Mouse (Mus musculus) testis, adult 2 months (tissue): ENCODE measurements around the gene Mum1. TPM values are rescaled to one million over a fixed set of nuclear protein-coding genes. Genes with fewer than 3 reads are reported as not detected.

Experiments
- H3K27ac ChIP-seq: fragments of 200-500 bp; 2 replicates; pipeline ENCODE4 v1.5.1; 2012; ENCODE audit warnings: low read depth, low read length; ENCODE audit not compliant: control insufficient read depth, insufficient read depth
- H3K27me3 ChIP-seq: fragments of 200-500 bp; 2 replicates; pipeline ENCODE4 v1.6.1; 2012; ENCODE audit warnings: mild to moderate bottlenecking, low read length, moderate library complexity; ENCODE audit not compliant: control insufficient read depth, insufficient read depth
- H3K36me3 ChIP-seq: fragments of 200-500 bp; 2 replicates; pipeline ENCODE4 v1.6.1; 2012; ENCODE audit warnings: mild to moderate bottlenecking, low read length; ENCODE audit not compliant: control insufficient read depth, insufficient read depth
- H3K4me1 ChIP-seq: fragments of 200-500 bp; 2 replicates; pipeline ENCODE4 v1.6.1; 2012; ENCODE audit warnings: low read length; ENCODE audit not compliant: control insufficient read depth, insufficient read depth
- H3K4me3 ChIP-seq: fragments of 200-500 bp; 2 replicates; pipeline ENCODE4 v1.5.1; 2012; ENCODE audit warnings: low read depth, mild to moderate bottlenecking, low read length, moderate library complexity, mixed read lengths; ENCODE audit not compliant: control insufficient read depth
- CTCF ChIP-seq: fragments of 200-500 bp; IDR thresholded peaks from 2 replicates; pipeline ENCODE4 v1.5.1; 2012; ENCODE audit warnings: low read depth, mild to moderate bottlenecking, inconsistent platforms, low read length, moderate library complexity; ENCODE audit not compliant: control insufficient read depth, insufficient read depth, insufficient replicate concordance
- POLR2A ChIP-seq: fragments of 200-500 bp; IDR thresholded peaks from 2 replicates; pipeline ENCODE4 v1.6.1; 2012; ENCODE audit warnings: low read depth, mild to moderate bottlenecking, inconsistent platforms, low read length, moderate library complexity; ENCODE audit not compliant: control insufficient read depth
- polyA plus RNA-seq: library from polyadenylated mRNA; depleted of rRNA; stranded (reverse); fragments of >200 nt; gene quantifications from 2 replicates; pipeline ENCODE4 v1.2.3, GENCODE M21; 2012

Gene Mum1
- polyA plus RNA-seq, 1 experiment, result 282 TPM

- Histone ChIP-seq H3K27ac (peak overlapping the region; percentile 98; the same call in 1 of the 2 replicates), H3K27me3 (no peaks in the 10 kb centered on the region), H3K36me3 (peaks cover 6% of the 10 kb centered on the region), H3K4me1 (peaks cover 22% of the 10 kb centered on the region), H3K4me3 (peak overlapping the region; percentile 98)
- TF ChIP-seq CTCF, result no peak
- TF ChIP-seq POLR2A, result no peak; the same call in 1 of the 2 replicates
Observed at GRCm38 (mm10) chr10:80227877-80228775, 1.9 kb downstream of the Mum1 start.

- Histone ChIP-seq H3K4me3 (no peak overlapping the region), H3K36me3 (peaks cover 5% of the 10 kb centered on the region), H3K27me3 (no peaks in the 10 kb centered on the region), H3K4me1 (no peaks in the 10 kb centered on the region; the same call in 1 of the 2 replicates), H3K27ac (no peak overlapping the region)
- TF ChIP-seq POLR2A, result no peak
- TF ChIP-seq CTCF, result no peak
Observed at GRCm38 (mm10) chr10:80236145-80236825, 10.1 kb downstream of the Mum1 start.

GRCm38 (mm10) chr10:80237020-80237419 lies 10.8 kb downstream of the Mum1 start:
- H3K4me1 ChIP-seq, result no peaks in the 10 kb centered on the region; the same call in 1 of the 2 replicates
- no peaks in the 10 kb centered on the region for H3K27me3 ChIP-seq
- H3K27ac ChIP-seq, result no peak overlapping the region
- peaks cover 3% of the 10 kb centered on the region for H3K36me3 ChIP-seq
- no peak overlapping the region for H3K4me3 ChIP-seq
- TF ChIP-seq CTCF (no peak), POLR2A (no peak)

GRCm38 (mm10) chr10:80238306-80238705 lies 12.1 kb downstream of the Mum1 start:
- TF ChIP-seq CTCF (no peak), POLR2A (no peak)
- no peaks in the 10 kb centered on the region for H3K27me3 ChIP-seq
- no peaks in the 10 kb centered on the region; the same call in 1 of the 2 replicates for H3K4me1 ChIP-seq
- no peak overlapping the region for H3K27ac ChIP-seq
- H3K36me3 ChIP-seq, result peaks cover 3% of the 10 kb centered on the region
- no peak overlapping the region for H3K4me3 ChIP-seq

GRCm38 (mm10) chr10:80239791-80240190 lies 13.6 kb downstream of the Mum1 start:
- peaks cover 2% of the 10 kb centered on the region for H3K36me3 ChIP-seq
- no peak overlapping the region for H3K27ac ChIP-seq
- no peaks in the 10 kb centered on the region for H3K27me3 ChIP-seq
- no peak overlapping the region for H3K4me3 ChIP-seq
- no peaks in the 10 kb centered on the region for H3K4me1 ChIP-seq
- no peak for TF ChIP-seq POLR2A

- Histone ChIP-seq H3K36me3 (peaks cover 2% of the 10 kb centered on the region; the same call in 1 of the 2 replicates), H3K4me1 (no peaks in the 10 kb centered on the region)
Observed at GRCm38 (mm10) chr10:80242088-80242487, 15.9 kb downstream of the Mum1 start.

GRCm38 (mm10) chr10:80242607-80243006 lies 16.4 kb downstream of the Mum1 start:
- Histone ChIP-seq H3K27ac (no peak overlapping the region), H3K27me3 (no peaks in the 10 kb centered on the region), H3K36me3 (peaks cover 2% of the 10 kb centered on the region; the same call in 1 of the 2 replicates), H3K4me1 (no peaks in the 10 kb centered on the region), H3K4me3 (no peak overlapping the region)
- TF ChIP-seq POLR2A (no peak), CTCF (no peak)

More at GRCm38 (mm10) chr10:80242088-80242487, 15.9 kb downstream of the Mum1 start:
- H3K4me3 ChIP-seq, result no peak overlapping the region
- H3K27me3 ChIP-seq, result no peaks in the 10 kb centered on the region
- no peak overlapping the region for H3K27ac ChIP-seq
- no peak for TF ChIP-seq POLR2A
- no peak for TF ChIP-seq CTCF

- H3K4me1 ChIP-seq, result no peaks in the 10 kb centered on the region
- H3K27ac ChIP-seq, result no peak overlapping the region
- H3K36me3 ChIP-seq, result no peaks in the 10 kb centered on the region; the same call in 1 of the 2 replicates
- TF ChIP-seq POLR2A (no peak), CTCF (no peak)
- no peaks in the 10 kb centered on the region for H3K27me3 ChIP-seq
- no peak overlapping the region for H3K4me3 ChIP-seq
Observed at GRCm38 (mm10) chr10:80244791-80245399, 18.7 kb downstream of the Mum1 start.
